In the genomic region with DNA sequence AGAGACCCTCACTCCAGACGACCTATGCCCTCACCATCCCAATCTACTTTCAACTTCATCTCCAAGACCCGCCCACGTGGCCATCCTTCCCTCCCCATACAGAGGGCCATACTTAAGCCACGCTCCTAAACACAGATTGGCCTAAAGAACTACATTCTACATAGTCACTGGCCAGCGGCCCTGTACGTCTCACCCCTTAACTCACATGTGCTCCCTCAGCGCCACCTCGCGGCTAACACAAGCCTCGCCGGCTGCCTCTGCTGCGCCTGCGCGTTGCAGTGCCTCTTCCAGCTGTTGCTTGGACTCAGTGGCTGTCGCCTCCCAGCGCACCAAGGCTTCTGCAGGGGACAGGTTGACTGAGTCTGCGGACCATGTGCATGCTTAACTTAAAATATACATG, we compare ENCODE assay signal across 1 mouse cellular context.
TF ChIP-seq lines count a peak whose summit lies in the region.

No protein-coding gene starts in this region.

TF ChIP-seq in MEL, 35 proteins besides CTCF, POLR2A, EP300 and RAD21 (continued from another document):
- TF ChIP-seq ZC3H11A (IDR thresholded peaks at IDR 0.05; ENCODE audit: low read depth, low read length) (peak; percentile 57), BHLHE40 (IDR thresholded peaks at IDR 0.05; ENCODE audit: borderline replicate concordance, low read depth, low read length) (no peak), ZMIZ1 (IDR thresholded peaks at IDR 0.05; ENCODE audit: low read depth, low read length) (no peak), ELF1 (IDR thresholded peaks at IDR 0.05; ENCODE audit: low read depth, low read length) (0 out of 2 replicates have a peak, but pooled peaks have one; percentile 24), E2F4 (IDR thresholded peaks at IDR 0.05; ENCODE audit: borderline replicate concordance, low read depth, low read length) (no peak), CHD1 (IDR thresholded peaks at IDR 0.05; ENCODE audit: low read depth, low read length) (no peak), ZKSCAN1 (IDR thresholded peaks at IDR 0.05; ENCODE audit: low read depth, low read length) (no peak), JUND (IDR thresholded peaks at IDR 0.05; ENCODE audit: low read depth, low read length) (no peak), MAZ (IDR thresholded peaks at IDR 0.05; ENCODE audit: low read depth, low read length) (peak; percentile 60; the same call in 1 of the 2 replicates), RCOR1 (IDR thresholded peaks at IDR 0.05; ENCODE audit: low read depth, low read length) (no peak), CHD2 (IDR thresholded peaks at IDR 0.05; ENCODE audit: low read length) (no peak), USF1 (IDR thresholded peaks at IDR 0.05; ENCODE audit: low read depth, low read length) (peak; percentile 79), GATA1 (IDR thresholded peaks at IDR 0.05; ENCODE audit: low read depth, low read length) (no peak), SMC3 (IDR thresholded peaks at IDR 0.05; ENCODE audit: low read depth, low read length) (peak; percentile 86), MXI1 (IDR thresholded peaks at IDR 0.05; ENCODE audit: low read depth, low read length) (peak; percentile 35; the same call in 1 of the 2 replicates), ETS1 (IDR thresholded peaks at IDR 0.05; ENCODE audit: low read depth, low read length) (no peak), MYB (IDR thresholded peaks at IDR 0.05; ENCODE audit: low read depth, low read length) (no peak), USF2 (IDR thresholded peaks at IDR 0.05; ENCODE audit: borderline replicate concordance in 1 of 2, insufficient read depth in 1 of 2, low read depth in 1 of 2, low read length in 2 of 2) (no peak), POLR2AphosphoS5 (IDR thresholded peaks at IDR 0.05; ENCODE audit: borderline replicate concordance, low read depth, low read length) (no peak), MEF2A (IDR thresholded peaks at IDR 0.05; ENCODE audit: extremely low read depth, insufficient replicate concordance, low read depth, low read length, poor library complexity, severe bottlenecking) (no peak), MAFK (IDR thresholded peaks at IDR 0.05; ENCODE audit: borderline replicate concordance, low read depth, low read length) (no peak), GABPA (IDR thresholded peaks at IDR 0.05; ENCODE audit: low read depth, low read length) (no peak), KAT2A (conservative IDR thresholded peaks at IDR 0.05; ENCODE audit: low read depth, low read length) (no peak), TCF12 (IDR thresholded peaks at IDR 0.05; ENCODE audit: low read depth, low read length) (no peak)
